Mouse (Mus musculus) left cerebral cortex, postnatal 36 days (tissue): ENCODE measurements at regions not wholly inside any gene's neighbourhood (a gene's known extent, or its start where the extent isn't known, plus 50 kb on each side); places are given as distances from the start of the nearest gene placed in this dataset.

Experiments
- DNase-seq, 2 experiments: peaks; one replicate each; pipeline ENCODE4 v3.0.0; 2021 to 2022; ENCODE audit warnings: low spot score in 2 of 2, mixed read lengths in 1 of 2
- intact Hi-C: fragments of 180-260 bp; cut with DNase I; formaldehyde crosslinking; loops from one replicate; pipeline ENCODE4 v1.15.1; 2025

- no peak for DNase-seq
- intact Hi-C loops: no loop called here
These were observed 156.1 kb downstream of the Fgf18 start for GRCm38 (mm10) chr11:32991036-32991616.

DNA sequence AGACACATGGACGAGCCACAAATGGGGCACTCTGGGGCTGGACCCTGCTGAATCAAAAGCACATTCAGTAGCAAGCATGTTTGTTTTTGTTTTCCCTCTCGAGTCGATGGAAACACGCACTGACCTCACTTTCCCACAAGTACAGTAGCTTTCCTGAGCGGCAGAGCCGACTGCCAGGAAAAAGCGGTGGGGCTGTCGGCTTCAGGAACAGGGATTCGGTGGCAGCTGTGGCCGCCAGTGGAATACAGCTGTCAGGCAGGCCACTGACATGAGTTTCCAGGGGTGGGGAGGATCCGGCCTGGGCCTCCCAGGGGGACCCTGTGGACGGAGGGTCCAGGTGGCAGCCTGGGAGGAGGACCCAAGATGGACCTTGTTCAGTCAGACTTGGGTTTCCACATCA lies 157.0 kb downstream of the Fgf18 start:
- DNase-seq: no peak
- intact Hi-C loops: no loop called here

GRCm38 (mm10) chr11:32978899-32979298 lies 154.5 kb upstream of the Smim23 start:
- intact Hi-C loops: no loop called here
- DNase-seq: no peak

DNA sequence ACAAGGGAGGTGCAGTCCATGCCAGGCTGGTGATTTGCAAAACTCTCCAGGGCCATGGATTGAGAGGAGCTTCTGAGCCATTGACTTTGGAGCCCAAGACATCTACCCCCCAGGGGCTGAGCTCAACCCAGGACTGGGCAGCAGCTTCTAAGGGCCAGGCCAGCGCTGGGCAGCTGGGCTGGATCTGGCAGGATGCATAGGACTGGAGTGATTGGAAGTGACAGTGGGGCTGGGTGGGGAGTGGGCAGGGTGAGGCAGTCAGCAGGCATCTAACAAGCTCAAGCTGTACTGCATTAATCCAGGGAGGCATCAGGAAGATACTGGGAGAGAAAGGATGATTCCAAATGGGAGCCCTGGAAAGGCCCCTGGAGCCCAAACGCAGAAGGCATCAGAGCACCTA lies 152.2 kb upstream of the Smim23 start:
- DNase-seq: no peak
- intact Hi-C loops: no loop called here

- no peak for DNase-seq
- intact Hi-C loops: no loop called here
These were observed 149.0 kb upstream of the Smim23 start for GRCm38 (mm10) chr11:32973453-32973852.

DNA sequence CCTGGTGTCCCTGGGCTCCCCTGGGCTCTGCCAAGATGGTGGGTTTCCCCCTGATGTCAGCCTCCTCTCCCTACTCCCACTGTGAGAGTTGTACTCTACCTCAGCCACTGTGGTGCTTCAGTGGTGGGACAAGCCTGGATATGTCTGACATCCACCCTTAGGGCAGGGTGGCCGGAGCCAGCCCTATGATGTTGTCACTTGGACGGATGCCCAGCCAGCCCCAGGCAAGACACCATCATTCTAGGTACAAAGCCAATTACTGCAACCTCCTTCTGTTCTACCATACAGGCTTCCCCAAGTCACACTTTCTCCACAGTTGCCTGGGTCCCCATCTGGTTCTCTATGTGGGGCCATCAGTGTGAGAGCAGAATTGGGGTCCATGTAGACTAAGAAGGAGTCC lies 141.0 kb upstream of the Smim23 start:
- intact Hi-C loops: loop anchor here (10.0 kb wide), 2 partner anchors 179 to 251 kb away; partner anchors contain the start of gene Fgf18

DNA sequence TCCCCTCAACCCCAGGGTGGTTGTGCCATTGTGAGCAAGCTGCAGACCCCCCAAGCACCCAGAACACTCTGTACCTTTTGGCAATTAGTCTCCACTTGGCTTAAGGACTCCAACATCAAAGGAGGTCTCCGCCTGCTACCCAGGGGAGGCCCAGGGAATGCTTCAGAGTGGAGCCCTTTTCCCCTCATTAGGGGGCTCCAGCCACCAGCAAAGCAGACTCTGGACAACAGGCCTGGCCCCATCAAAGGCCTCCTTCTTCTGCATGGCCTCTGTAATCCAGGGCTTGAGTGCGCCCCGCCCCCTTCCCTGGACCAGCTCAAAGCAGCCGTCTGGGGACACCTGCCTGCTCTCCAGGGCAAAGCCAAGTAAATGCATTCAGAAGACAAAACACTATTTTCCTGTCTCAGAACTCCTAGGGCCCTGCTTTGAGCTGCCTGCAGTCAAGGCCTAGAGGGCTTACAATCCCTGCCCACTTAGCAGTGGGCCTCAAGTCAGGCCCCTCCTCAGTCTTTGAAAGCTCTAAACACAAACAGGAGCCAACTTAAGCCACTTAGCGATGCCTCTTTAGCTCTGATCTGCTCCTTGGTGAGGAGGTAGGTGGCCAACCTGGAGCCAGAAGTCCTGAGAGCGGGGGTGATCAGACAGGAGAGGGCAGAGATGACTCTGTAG lies 139.4 kb upstream of the Smim23 start:
- no peak for DNase-seq
- intact Hi-C loops: loop anchor here (10.0 kb wide), 2 partner anchors 181 to 249 kb away; partner anchors contain the start of gene Fgf18

More for the DNA sequence above, 141.0 kb upstream of the Smim23 start:
- DNase-seq: no peak

GRCm38 (mm10) chr11:32961600-32961999 lies 137.2 kb upstream of the Smim23 start:
- DNase-seq: no peak
- intact Hi-C loops: loop anchor here (10.0 kb wide), 2 partner anchors 183 to 247 kb away; partner anchors contain the start of gene Fgf18

- intact Hi-C loops: loop anchor here (5.0 to 10.0 kb wide), 2 partner anchors 152 to 334 kb away; no protein-coding TSS in a partner anchor
These were observed 134.6 kb upstream of the Smim23 start for GRCm38 (mm10) chr11:32958961-32959360.

GRCm38 (mm10) chr11:32956993-32957392 lies 132.6 kb upstream of the Smim23 start:
- intact Hi-C loops: loop anchor here (5.0 to 10.0 kb wide), 2 partner anchors 150 to 332 kb away; no protein-coding TSS in a partner anchor

More at GRCm38 (mm10) chr11:32958961-32959360, 134.6 kb upstream of the Smim23 start:
- DNase-seq: no peak

GRCm38 (mm10) chr11:32952271-32952670 lies 127.9 kb upstream of the Smim23 start:
- intact Hi-C loops: loop anchor here (10.0 kb wide), 1 partner anchor 327 kb away; no protein-coding TSS in a partner anchor
- no peak for DNase-seq

More at GRCm38 (mm10) chr11:32956993-32957392, 132.6 kb upstream of the Smim23 start:
- peak; percentile 34 to 44 for DNase-seq

DNA sequence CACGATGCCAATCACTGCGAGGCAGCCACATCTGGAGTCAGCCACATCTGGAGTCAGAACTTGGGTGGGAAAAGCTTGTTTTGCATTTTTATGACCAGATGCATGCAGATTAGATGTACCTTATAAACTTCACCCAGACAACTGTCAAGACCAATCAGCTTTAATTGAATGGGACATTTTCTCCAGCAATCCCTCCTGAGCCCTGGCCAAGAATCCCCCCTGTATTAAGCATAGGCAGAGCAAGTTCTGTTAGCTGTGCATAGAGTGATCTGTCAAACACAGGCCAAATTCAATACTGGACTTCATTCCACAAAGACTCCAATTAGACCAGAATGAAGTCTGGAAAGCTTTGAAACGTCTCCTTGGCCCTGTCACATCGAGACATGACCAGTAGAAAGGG lies 123.7 kb upstream of the Smim23 start:
- intact Hi-C loops: no loop called here
- no peak for DNase-seq

DNA sequence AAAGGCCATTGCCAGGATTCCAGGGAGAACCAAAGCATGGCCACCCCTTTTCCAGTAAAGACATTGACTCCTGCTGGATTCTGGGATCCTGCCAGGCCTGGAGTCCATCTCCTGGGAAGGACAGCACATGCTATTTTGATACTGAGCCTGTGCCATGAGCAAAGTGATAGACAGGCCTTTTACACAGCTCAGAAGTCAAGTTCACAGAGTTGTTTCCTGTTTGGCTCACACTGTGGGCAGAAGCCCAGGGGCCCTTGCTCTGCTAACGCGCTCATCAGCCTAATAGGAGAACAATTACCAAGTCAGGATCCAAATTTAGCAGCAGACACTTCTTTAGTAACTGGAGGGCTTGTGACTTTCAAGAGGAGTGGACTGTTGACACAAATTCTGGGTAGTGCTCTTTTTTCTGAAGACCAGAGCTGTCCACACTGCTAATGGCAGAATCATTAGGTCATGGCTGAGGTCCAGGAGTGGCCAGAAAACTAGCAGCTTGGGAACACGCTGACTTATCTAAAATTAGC lies 122.1 kb upstream of the Smim23 start:
- no peak for DNase-seq
- intact Hi-C loops: no loop called here

- intact Hi-C loops: no loop called here
- DNase-seq: no peak
These were observed 120.7 kb upstream of the Smim23 start for GRCm38 (mm10) chr11:32945071-32945470.

GRCm38 (mm10) chr11:32941331-32942009 lies 117.1 kb upstream of the Smim23 start:
- intact Hi-C loops: no loop called here
- peak; percentile 43 to 44 for DNase-seq

DNA sequence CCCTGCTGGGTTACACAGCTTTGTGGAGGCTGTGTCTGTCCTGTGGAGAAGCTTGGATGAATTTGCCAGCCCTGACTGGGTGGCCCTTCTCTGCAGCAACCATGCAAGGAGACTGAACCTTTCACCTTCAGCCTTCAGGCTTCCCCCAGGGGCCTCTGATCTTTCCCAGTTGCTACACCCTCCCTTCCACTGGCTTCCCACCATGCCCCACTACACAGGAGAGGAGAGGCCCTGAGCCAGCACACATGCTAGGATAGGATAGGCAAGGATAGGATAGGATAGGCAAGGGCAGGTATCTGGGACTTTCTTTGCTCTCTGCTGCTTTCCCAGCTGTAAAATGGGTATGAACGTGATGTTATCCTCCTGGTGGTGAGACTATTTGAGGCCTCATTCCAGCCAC lies 114.7 kb upstream of the Smim23 start:
- DNase-seq: no peak
- intact Hi-C loops: no loop called here

GRCm38 (mm10) chr11:32937167-32937566 lies 112.8 kb upstream of the Smim23 start:
- intact Hi-C loops: no loop called here
- DNase-seq: no peak

DNA sequence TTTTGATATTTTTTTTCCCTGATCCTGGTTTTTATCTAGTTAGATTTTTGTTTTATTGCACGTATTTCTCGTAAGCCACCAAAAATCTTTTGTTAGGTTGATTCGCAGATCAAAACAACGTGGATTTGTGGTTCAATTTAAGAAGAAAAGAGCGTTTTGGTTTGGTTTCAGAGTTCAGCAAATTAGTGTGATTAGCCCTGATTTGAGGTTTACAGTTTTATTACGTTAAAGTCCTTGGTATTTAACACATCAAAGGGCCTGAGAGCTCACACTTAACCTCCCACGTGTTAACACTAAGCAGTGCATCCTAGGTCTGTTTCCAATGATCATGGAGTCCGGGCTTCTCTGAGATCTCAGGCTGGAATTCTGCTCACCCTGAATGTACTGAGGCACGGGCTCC lies 107.5 kb upstream of the Smim23 start:
- intact Hi-C loops: no loop called here
- no peak for DNase-seq

DNA sequence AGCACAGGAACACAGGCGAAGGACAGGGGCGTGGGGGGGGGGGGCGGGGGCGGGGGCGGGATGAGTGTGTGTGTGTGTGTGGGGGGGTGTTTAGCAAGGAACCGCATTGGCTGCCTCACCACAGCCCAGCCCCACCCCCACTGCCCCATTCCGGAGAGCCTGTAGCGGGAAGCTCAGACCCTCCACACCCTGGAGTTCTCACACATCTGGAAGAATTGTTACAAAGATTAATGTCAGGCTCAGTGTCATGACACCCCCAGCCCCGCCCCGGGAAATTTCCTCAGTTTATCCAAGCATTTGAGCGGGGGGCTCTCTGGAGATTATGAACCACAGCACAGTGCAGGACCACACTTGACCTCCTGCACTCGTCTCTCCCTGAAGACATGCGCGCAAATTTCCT lies 106.6 kb upstream of the Smim23 start:
- DNase-seq: no peak
- intact Hi-C loops: no loop called here

DNA sequence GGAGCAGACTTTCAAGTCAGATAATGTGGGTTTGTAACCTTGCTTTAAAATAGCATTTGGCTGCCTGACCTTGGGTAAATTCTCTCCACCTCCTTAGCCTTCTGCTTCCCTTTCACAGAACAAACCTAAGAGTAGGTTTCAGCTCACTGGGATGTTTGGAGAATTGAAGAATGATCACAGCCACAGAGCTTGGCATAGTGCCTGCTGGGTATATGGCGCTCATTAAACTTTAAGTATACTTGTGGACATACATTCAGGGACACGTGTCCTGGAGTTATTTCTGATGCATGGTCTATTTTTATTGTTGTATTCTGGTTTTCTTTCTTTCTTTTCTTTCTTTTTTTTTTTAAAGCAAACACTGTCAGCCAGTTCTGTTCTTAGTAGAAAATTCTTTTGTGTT lies 104.4 kb upstream of the Smim23 start:
- DNase-seq: no peak
- intact Hi-C loops: no loop called here
